Mouse (Mus musculus): ENCODE data around the gene Olfr286. TPM values are rescaled to one million over a fixed set of nuclear protein-coding genes. Genes with fewer than 3 reads are reported as not detected.

The Olfr286 gene
- polyA plus RNA-seq (2015; fragmentation: Nextera tagmentation; extraction: Ambion mirVana) = not detected in 2 replicates

DNA sequence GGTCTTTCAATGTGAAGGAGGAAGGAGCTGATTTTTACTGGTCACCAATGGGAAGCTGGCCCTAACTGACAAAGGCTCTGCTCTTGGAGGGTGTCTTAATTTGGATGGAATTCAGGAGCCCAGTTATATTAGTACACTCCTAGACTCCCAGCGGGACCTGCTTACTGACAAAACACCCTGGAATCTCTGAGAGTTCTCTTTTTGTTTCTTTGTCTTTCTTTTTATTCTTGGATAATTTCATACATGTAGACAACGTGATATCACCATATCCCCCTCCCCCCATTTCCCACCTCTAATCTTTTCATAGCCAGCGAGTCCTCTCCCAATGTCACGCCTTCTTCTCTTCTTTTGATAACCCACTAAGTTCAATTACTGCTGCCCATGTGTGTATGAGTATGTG, at the start of gene Olfr286:
Gene Olfr286, minus strand, starts transcription at position 101 of the 400 bp plus-strand sequence.
- H3K9ac ChIP-seq = no peak within 1 kb of the TSS
- no peak within 1 kb of the TSS for H3K4me2 ChIP-seq
- H3K36me3 ChIP-seq = no peaks in the 10 kb centered on the region
- WGBS = 80% methylated on average over 4 of the region's 4 CpGs
- H3K27me3 ChIP-seq = 0 out of 2 replicates have a peak, but pooled peaks cover 5% of the 10 kb centered on the region
- no peaks in the 10 kb centered on the region for H3K4me1 ChIP-seq (replicated peaks)
- H3K4me3 ChIP-seq = no peak within 1 kb of the TSS
- H3K9me3 ChIP-seq (replicated peaks) = no peaks in the 10 kb centered on the region
- no peak within 1 kb of the TSS for H3K27ac ChIP-seq
- ATAC-seq (replicated peaks; ENCODE audit: insufficient number of reproducible peaks, insufficient read depth, low FRiP score, low read depth) = no peak

- WGBS = 76% methylated on average over 7 of the region's 7 CpGs
- ATAC-seq (replicated peaks; ENCODE audit: insufficient number of reproducible peaks, insufficient read depth, low FRiP score, low read depth) = no peak
- H3K27ac ChIP-seq = no peak overlapping the region
Measured at GRCm38 (mm10) chr15:98257776-98258175, 23.5 kb upstream of the Olfr286 start.

GRCm38 (mm10) chr15:98257193-98257592, 22.9 kb upstream of the Olfr286 start, which contains the start of gene H1fnt:
Gene H1fnt, minus strand, starts transcription at chr15:98257293.
- WGBS = 82% methylated on average over 8 of the region's 8 CpGs
- H3K4me3 ChIP-seq = no peak within 1 kb of the TSS
- H3K27me3 ChIP-seq = no peaks in the 10 kb centered on the region

More at GRCm38 (mm10) chr15:98257776-98258175, 23.5 kb upstream of the Olfr286 start:
- H3K4me1 ChIP-seq (replicated peaks) = no peaks in the 10 kb centered on the region
- no peak overlapping the region for H3K4me2 ChIP-seq
- H3K27me3 ChIP-seq = no peaks in the 10 kb centered on the region
- no peaks in the 10 kb centered on the region for H3K36me3 ChIP-seq
- no peak overlapping the region for H3K4me3 ChIP-seq
- no peak overlapping the region for H3K9ac ChIP-seq
- H3K9me3 ChIP-seq (replicated peaks) = no peaks in the 10 kb centered on the region

DNA sequence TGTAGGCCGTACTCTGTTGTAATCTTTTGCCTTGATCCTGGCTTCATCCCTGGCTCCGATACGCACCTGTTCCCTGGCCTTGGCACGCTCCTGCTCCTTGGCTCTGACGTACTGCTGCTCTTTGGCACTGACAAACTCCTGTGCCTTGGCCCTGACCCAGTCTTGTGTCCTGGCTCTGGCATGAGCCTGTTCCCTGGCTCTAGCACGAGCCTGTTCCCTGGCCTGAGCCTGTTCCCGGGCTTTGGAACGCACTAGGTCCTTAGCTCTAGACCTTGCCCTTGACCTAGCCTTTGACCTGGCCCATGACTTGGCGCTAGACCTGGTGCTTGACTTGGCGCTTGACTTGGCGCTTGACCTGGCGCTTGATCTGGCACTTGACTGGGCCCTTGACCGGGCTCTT, 22.0 kb upstream of the Olfr286 start:
- 88% methylated on average over 13 of the region's 13 CpGs for WGBS
- H3K4me3 ChIP-seq = no peak overlapping the region

More at GRCm38 (mm10) chr15:98257193-98257592, 22.9 kb upstream of the Olfr286 start, which contains the start of gene H1fnt:
- ATAC-seq (replicated peaks; ENCODE audit: insufficient number of reproducible peaks, insufficient read depth, low FRiP score, low read depth) = no peak
- Histone ChIP-seq H3K4me2 (no peak within 1 kb of the TSS), H3K36me3 (no peaks in the 10 kb centered on the region), H3K27ac (no peak within 1 kb of the TSS), H3K9me3 (replicated peaks) (no peaks in the 10 kb centered on the region), H3K9ac (no peak within 1 kb of the TSS), H3K4me1 (replicated peaks) (no peaks in the 10 kb centered on the region)

GRCm38 (mm10) chr15:98235442-98235841, 1.2 kb upstream of the Olfr286 start:
- Histone ChIP-seq H3K4me1 (replicated peaks) (no peaks in the 10 kb centered on the region), H3K9ac (no peak overlapping the region), H3K27ac (no peak overlapping the region), H3K4me3 (no peak overlapping the region), H3K9me3 (replicated peaks) (no peaks in the 10 kb centered on the region), H3K27me3 (0 out of 2 replicates have a peak, but pooled peaks cover 5% of the 10 kb centered on the region), H3K36me3 (no peaks in the 10 kb centered on the region), H3K4me2 (no peak overlapping the region)
- WGBS = 75% methylated on average over 4 of the region's 4 CpGs
- ATAC-seq (replicated peaks; ENCODE audit: insufficient number of reproducible peaks, insufficient read depth, low FRiP score, low read depth) = no peak

More for the DNA sequence above, 22.0 kb upstream of the Olfr286 start:
- Histone ChIP-seq H3K27ac (no peak overlapping the region), H3K36me3 (no peaks in the 10 kb centered on the region), H3K27me3 (no peaks in the 10 kb centered on the region), H3K9ac (no peak overlapping the region), H3K4me1 (replicated peaks) (no peaks in the 10 kb centered on the region), H3K4me2 (no peak overlapping the region), H3K9me3 (replicated peaks) (no peaks in the 10 kb centered on the region)
- ATAC-seq (replicated peaks; ENCODE audit: insufficient number of reproducible peaks, insufficient read depth, low FRiP score, low read depth) = no peak

- H3K36me3 ChIP-seq = no peaks in the 10 kb centered on the region
- ATAC-seq (replicated peaks; ENCODE audit: insufficient number of reproducible peaks, insufficient read depth, low FRiP score, low read depth) = no peak
- no peaks in the 10 kb centered on the region for H3K4me1 ChIP-seq (replicated peaks)
- H3K9me3 ChIP-seq (replicated peaks) = no peaks in the 10 kb centered on the region
- WGBS = 77% methylated on average over 7 of the region's 7 CpGs
- H3K4me3 ChIP-seq = no peak overlapping the region
- H3K9ac ChIP-seq = no peak overlapping the region
- H3K27ac ChIP-seq = no peak overlapping the region
- no peaks in the 10 kb centered on the region for H3K27me3 ChIP-seq
- H3K4me2 ChIP-seq = no peak overlapping the region
Measured at GRCm38 (mm10) chr15:98226096-98226495, 8.2 kb downstream of the Olfr286 start.

DNA sequence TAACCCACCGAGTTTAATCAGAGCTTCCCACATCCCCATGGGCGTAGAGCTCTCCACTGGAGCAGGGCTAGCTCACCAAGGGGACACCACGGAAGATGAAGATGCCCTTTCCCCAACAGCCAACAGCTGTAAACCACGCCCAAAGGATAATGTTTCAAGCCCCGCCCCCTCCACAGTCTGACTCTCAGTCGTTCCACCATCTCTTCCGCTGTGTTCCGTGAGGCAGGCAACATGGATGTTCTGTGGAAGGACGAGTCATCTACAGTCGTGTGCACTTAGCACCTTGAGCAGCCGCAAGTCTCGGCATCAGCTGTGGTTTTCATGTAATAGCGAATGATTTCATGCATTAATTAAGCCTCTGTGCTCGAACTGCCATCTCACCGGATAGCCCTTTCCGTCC, 8.6 kb downstream of the Olfr286 start:
- Histone ChIP-seq H3K27ac (no peak overlapping the region), H3K9ac (no peak overlapping the region), H3K4me3 (no peak overlapping the region), H3K27me3 (no peaks in the 10 kb centered on the region), H3K9me3 (replicated peaks) (no peaks in the 10 kb centered on the region), H3K4me1 (replicated peaks) (no peaks in the 10 kb centered on the region), H3K36me3 (no peaks in the 10 kb centered on the region), H3K4me2 (no peak overlapping the region)
- no peak for ATAC-seq (replicated peaks; ENCODE audit: insufficient number of reproducible peaks, insufficient read depth, low FRiP score, low read depth)
- WGBS = 39% methylated on average over 16 of the region's 16 CpGs

GRCm38 (mm10) chr15:98222377-98222776, 11.9 kb downstream of the Olfr286 start:
- ATAC-seq (replicated peaks; ENCODE audit: insufficient number of reproducible peaks, insufficient read depth, low FRiP score, low read depth) = no peak
- Histone ChIP-seq H3K9me3 (replicated peaks) (no peaks in the 10 kb centered on the region), H3K4me1 (replicated peaks) (no peaks in the 10 kb centered on the region), H3K36me3 (no peaks in the 10 kb centered on the region), H3K4me2 (no peak overlapping the region), H3K4me3 (no peak overlapping the region), H3K9ac (no peak overlapping the region), H3K27ac (no peak overlapping the region), H3K27me3 (no peaks in the 10 kb centered on the region)

GRCm38 (mm10) chr15:98220877-98221276, 13.4 kb downstream of the Olfr286 start, which contains the start of the genes Gm44579 and Olfr287:
Gene Gm44579, minus strand, starts transcription at chr15:98220977.
Gene Olfr287, minus strand, starts transcription at chr15:98221056.
- Histone ChIP-seq H3K4me1 (replicated peaks) (no peaks in the 10 kb centered on the region), H3K9ac (no peak within 1 kb of the TSS), H3K4me2 (no peak within 1 kb of the TSS), H3K27me3 (no peaks in the 10 kb centered on the region), H3K4me3 (no peak within 1 kb of the TSS), H3K9me3 (replicated peaks) (no peaks in the 10 kb centered on the region), H3K27ac (no peak within 1 kb of the TSS), H3K36me3 (no peaks in the 10 kb centered on the region)
- 64% methylated on average over 4 of the region's 4 CpGs for WGBS
- no peak for ATAC-seq (replicated peaks; ENCODE audit: insufficient number of reproducible peaks, insufficient read depth, low FRiP score, low read depth)

- ATAC-seq (replicated peaks; ENCODE audit: insufficient number of reproducible peaks, insufficient read depth, low FRiP score, low read depth) = no peak
- H3K9me3 ChIP-seq (replicated peaks) = no peaks in the 10 kb centered on the region
- no peaks in the 10 kb centered on the region for H3K27me3 ChIP-seq
- 66% methylated on average over 5 of the region's 5 CpGs for WGBS
- H3K4me3 ChIP-seq = no peak overlapping the region
- no peak overlapping the region for H3K27ac ChIP-seq
- no peak overlapping the region for H3K9ac ChIP-seq
- H3K4me1 ChIP-seq (replicated peaks) = no peaks in the 10 kb centered on the region
- H3K36me3 ChIP-seq = no peaks in the 10 kb centered on the region
- no peak overlapping the region for H3K4me2 ChIP-seq
Measured at GRCm38 (mm10) chr15:98214130-98214529, 20.1 kb downstream of the Olfr286 start.

DNA sequence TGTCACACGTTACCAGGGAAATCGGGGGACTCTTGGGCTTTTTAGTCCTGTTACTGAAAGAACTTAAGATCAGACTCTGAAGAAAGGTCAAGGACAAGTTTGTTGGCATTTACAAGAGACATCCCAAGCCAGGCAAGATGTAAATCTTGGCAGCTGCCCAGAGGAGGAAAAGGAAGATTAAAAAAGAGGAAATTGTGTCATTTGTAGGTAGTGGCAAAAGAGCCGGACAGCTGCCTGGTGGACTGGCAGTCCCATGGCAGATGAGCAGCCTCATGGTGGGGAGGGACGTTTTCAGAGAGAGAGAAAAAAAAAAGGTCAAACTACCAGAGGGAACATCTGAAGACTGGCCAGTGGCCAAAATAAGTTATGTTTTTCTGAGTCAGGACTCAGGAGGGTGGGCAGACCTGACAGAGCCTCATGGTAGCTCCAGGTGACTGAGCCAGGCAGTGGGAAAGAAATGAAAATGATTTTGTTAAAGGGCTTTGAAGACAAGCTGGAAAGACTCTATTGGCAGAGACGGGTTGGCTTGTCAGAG, 20.8 kb downstream of the Olfr286 start:
- Histone ChIP-seq H3K9me3 (replicated peaks) (no peaks in the 10 kb centered on the region), H3K4me2 (no peak overlapping the region), H3K4me3 (no peak overlapping the region), H3K4me1 (replicated peaks) (no peaks in the 10 kb centered on the region), H3K36me3 (no peaks in the 10 kb centered on the region), H3K27me3 (no peaks in the 10 kb centered on the region), H3K27ac (no peak overlapping the region), H3K9ac (no peak overlapping the region)
- no peak for ATAC-seq (replicated peaks; ENCODE audit: insufficient number of reproducible peaks, insufficient read depth, low FRiP score, low read depth)
- WGBS = 61% methylated on average over 5 of the region's 5 CpGs

- Histone ChIP-seq H3K9me3 (replicated peaks) (no peaks in the 10 kb centered on the region), H3K27ac (no peak overlapping the region), H3K4me1 (replicated peaks) (no peaks in the 10 kb centered on the region), H3K9ac (no peak overlapping the region), H3K36me3 (no peaks in the 10 kb centered on the region), H3K4me3 (no peak overlapping the region), H3K27me3 (no peaks in the 10 kb centered on the region), H3K4me2 (no peak overlapping the region)
- no peak for ATAC-seq (replicated peaks; ENCODE audit: insufficient number of reproducible peaks, insufficient read depth, low FRiP score, low read depth)
- 78% methylated on average over 7 of the region's 7 CpGs for WGBS
Measured at GRCm38 (mm10) chr15:98209676-98210075, 24.6 kb downstream of the Olfr286 start.

All from heart, embryonic 15.5 days (tissue).